Mouse (Mus musculus): Measurements from ENCODE around the gene Osm. TPM values are rescaled to one million over a fixed set of nuclear protein-coding genes. Genes with fewer than 3 reads are reported as not detected.

Gene Osm
- total and polyA plus RNA-seq, 3 experiments = 11.0 to 15.1 (median 12.5) TPM

DNA sequence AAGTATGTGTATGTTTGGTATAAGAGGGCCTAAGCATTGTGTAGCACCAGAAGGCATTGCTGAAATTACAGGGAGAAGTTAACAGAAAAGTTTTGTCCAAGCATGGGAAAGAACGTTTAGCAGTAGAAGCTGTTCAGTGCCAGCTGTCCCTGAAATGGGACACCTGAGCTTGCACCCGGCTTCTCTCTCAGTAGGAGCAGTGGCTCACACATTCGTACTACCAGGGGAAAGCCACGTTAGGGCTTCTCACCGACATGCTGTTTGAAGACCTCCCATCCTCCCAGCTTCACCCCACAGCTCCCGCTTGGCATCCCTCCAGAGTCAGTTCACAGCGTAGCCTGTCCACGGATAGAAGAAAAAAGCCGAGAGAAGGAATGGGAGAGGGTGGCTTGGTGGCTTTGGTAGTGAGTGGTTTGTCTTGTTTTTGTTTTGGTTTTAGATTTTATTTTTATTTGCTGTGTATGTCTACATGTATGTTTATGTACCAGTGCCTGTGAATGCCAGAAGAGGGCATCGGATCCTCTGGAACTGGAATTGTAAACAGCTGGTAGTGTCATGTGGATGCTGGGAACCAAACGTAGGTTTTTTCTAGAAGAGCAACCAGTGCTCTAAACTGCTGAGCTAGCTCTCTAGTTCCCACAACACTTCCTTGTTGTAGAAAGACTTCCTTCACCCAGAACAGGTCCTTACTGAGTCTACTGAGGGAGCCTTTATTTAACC, 34.1 kb upstream of the Osm start:
- in situ Hi-C loops (cut with MboI; ENCODE audit: low pct_ligation_motif_present, low pct_unique_long_range_greater_than_20kb, low sequenced_read_pairs) = no loop called here
- Histone ChIP-seq H3K27me3 (replicated peaks) (no peaks in the 10 kb centered on the region), H3K79me2 (replicated peaks; ENCODE audit: control insufficient read depth, extremely low read depth, insufficient read depth, poor library complexity, severe bottlenecking) (peaks cover 3% of the 10 kb centered on the region), H3K9me3 (replicated peaks; ENCODE audit: low read length) (no peaks in the 10 kb centered on the region), H3K27ac (ENCODE audit: insufficient read depth, low read depth) (no peak overlapping the region), H3K4me2 (ENCODE audit: insufficient read depth, low read depth, poor library complexity, severe bottlenecking) (no peak overlapping the region), H3K4me3 (replicated peaks in 1 of 3; ENCODE audit: low read depth in 2 of 3, low read length in 2 of 3, poor library complexity in 1 of 3) (no peak overlapping the region), H3K9ac (ENCODE audit: insufficient read depth, low read depth) (no peak overlapping the region), H3K36me3 (replicated peaks in 1 of 2; ENCODE audit: control insufficient read depth in 1 of 2, insufficient read depth in 1 of 2, low read length in 1 of 2) (peaks cover 8 to 42% of the 10 kb centered on the region in 2 experiments), H3K4me1 (ENCODE audit: control insufficient read depth in 1 of 2, insufficient read depth in 2 of 2) (peaks cover 20 to 92% of the 10 kb centered on the region in 2 experiments)
- no peak for DNase-seq (ENCODE audit: extremely low read depth)
- no peak for TF ChIP-seq SMC3 (IDR thresholded peaks at IDR 0.05; ENCODE audit: low read depth, low read length)
- TF ChIP-seq E2F4 (IDR thresholded peaks at IDR 0.05; ENCODE audit: insufficient replicate concordance, low read depth, low read length) = no peak
- TF ChIP-seq POLR2A (IDR thresholded peaks at IDR 0.05; ENCODE audit: low read depth, low read length) = no peak
- TF ChIP-seq IRF4 (IDR thresholded peaks at IDR 0.05; ENCODE audit: low read depth, low read length) = no peak
- TF ChIP-seq TCF12 (IDR thresholded peaks at IDR 0.05; ENCODE audit: low read depth, low read length) = no peak
- no peak for TF ChIP-seq NELFE (IDR thresholded peaks at IDR 0.05; ENCODE audit: low read depth, low read length)
- no peak for TF ChIP-seq MYC (IDR thresholded peaks at IDR 0.05; ENCODE audit: low read depth, low read length)
- TF ChIP-seq ETS1 (conservative IDR thresholded peaks at IDR 0.05; ENCODE audit: low read depth, low read length) = no peak
- dilution Hi-C loops (cut with MboI; ENCODE audit: extremely low pct_ligation_motif_present, extremely low pct_unique_long_range_greater_than_20kb, low sequenced_read_pairs) = no loop called here

DNA sequence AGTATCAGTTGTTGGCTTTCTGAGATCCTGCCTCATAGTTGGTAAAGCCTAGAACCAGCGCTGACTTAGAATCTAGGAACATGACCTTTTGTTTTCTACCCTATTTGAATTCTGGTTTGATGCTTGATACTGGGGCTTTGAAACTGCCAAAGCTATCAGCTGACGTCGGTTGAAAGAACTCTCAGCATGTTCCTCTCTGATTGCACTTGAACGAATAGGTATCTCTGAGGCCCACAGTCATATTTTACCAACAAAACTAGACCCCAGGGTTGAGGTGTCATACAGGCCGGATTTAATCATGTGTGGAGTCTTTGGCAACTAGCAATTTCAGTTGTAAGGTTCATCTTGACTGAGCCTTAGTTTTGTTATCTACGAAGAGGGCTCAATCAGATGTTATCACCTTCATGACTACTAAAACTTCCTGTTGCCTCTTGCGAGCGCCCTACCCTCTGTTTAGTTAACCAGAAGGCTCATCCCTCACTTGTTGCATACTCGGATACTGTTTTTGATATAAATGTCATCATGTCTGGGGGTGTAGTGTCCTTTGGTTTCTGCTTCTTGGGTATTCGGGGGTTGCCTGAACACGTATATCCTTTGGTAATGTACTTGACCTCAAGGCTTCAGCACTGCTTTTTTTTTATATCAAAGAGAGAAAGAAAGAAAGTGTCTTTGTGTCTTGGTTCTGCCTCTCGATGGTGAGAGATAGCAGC, 33.1 kb upstream of the Osm start:
- peaks cover 16 to 49% of the 10 kb centered on the region in 2 experiments for H3K36me3 ChIP-seq (replicated peaks in 1 of 2; ENCODE audit: control insufficient read depth in 1 of 2, insufficient read depth in 1 of 2, low read length in 1 of 2)
- H3K4me2 ChIP-seq (ENCODE audit: insufficient read depth, low read depth, poor library complexity, severe bottlenecking) = peak overlapping the region; percentile 0; the same call in 1 of the 2 replicates
- DNase-seq (ENCODE audit: extremely low read depth) = no peak
- H3K27me3 ChIP-seq (replicated peaks) = no peaks in the 10 kb centered on the region
- H3K9ac ChIP-seq (ENCODE audit: insufficient read depth, low read depth) = no peak overlapping the region
- peaks cover 3% of the 10 kb centered on the region for H3K79me2 ChIP-seq (replicated peaks; ENCODE audit: control insufficient read depth, extremely low read depth, insufficient read depth, poor library complexity, severe bottlenecking)
- H3K9me3 ChIP-seq (replicated peaks; ENCODE audit: low read length) = no peaks in the 10 kb centered on the region
- no peak overlapping the region for H3K27ac ChIP-seq (ENCODE audit: insufficient read depth, low read depth)
- H3K4me3 ChIP-seq (replicated peaks in 1 of 3; ENCODE audit: low read depth in 2 of 3, low read length in 2 of 3, poor library complexity in 1 of 3) = no peak overlapping the region
- dilution Hi-C loops (cut with MboI; ENCODE audit: extremely low pct_ligation_motif_present, extremely low pct_unique_long_range_greater_than_20kb, low sequenced_read_pairs) (no loop called here), in situ Hi-C loops (cut with MboI; ENCODE audit: low pct_ligation_motif_present, low pct_unique_long_range_greater_than_20kb, low sequenced_read_pairs) (no loop called here)
- H3K4me1 ChIP-seq (ENCODE audit: control insufficient read depth in 1 of 2, insufficient read depth in 2 of 2) = peaks cover 11 to 82% of the 10 kb centered on the region in 2 experiments
- TF ChIP-seq NELFE (IDR thresholded peaks at IDR 0.05; ENCODE audit: low read depth, low read length) = no peak
- TF ChIP-seq EP300 (IDR thresholded peaks at IDR 0.05; ENCODE audit: low read length) = no peak
- TF ChIP-seq RCOR1 (conservative IDR thresholded peaks at IDR 0.05; ENCODE audit: low read depth, low read length) = no peak
- no peak for TF ChIP-seq SIN3A (IDR thresholded peaks at IDR 0.05; ENCODE audit: low read length)
- TF ChIP-seq NRF1 (IDR thresholded peaks at IDR 0.05; ENCODE audit: low read depth, low read length) = no peak
- no peak for TF ChIP-seq JUND (conservative IDR thresholded peaks at IDR 0.05; ENCODE audit: low read depth, low read length)
- TF ChIP-seq GABPA (IDR thresholded peaks at IDR 0.05; ENCODE audit: insufficient replicate concordance, low read depth, low read length) = no peak
